Mouse (Mus musculus) ES-E14 (cell line): ENCODE measurements around the gene Mmp24. TPM values are rescaled to one million over a fixed set of nuclear protein-coding genes. Genes with fewer than 3 reads are reported as not detected.
A peak's percentile ranks its signal among the peaks of the same experiment; 100 is the strongest.

Experiments
- DNase-seq: peaks from one replicate; pipeline ENCODE4 v3.0.0-alpha.2; 2013; ENCODE audit warnings: low read depth, low spot score
- H3K27ac ChIP-seq: 2 replicates; pipeline ENCODE4 v1.5.1; 2012; ENCODE audit warnings: low read depth, mild to moderate bottlenecking, low read length, moderate library complexity, mixed read lengths; ENCODE audit not compliant: poor library complexity, insufficient read depth, severe bottlenecking
- H3K36me3 ChIP-seq: 2 replicates; pipeline ENCODE4 v1.6.1; 2012; ENCODE audit warnings: mild to moderate bottlenecking, low read length, moderate library complexity, mixed read lengths; ENCODE audit not compliant: control insufficient read depth, poor library complexity, insufficient read depth, severe bottlenecking
- H3K4me1 ChIP-seq, 2 experiments: fragments of 150-350 bp in 1 of 2; sonication (generic) in 1 of 2; 2 replicates each; pipeline ENCODE4 v1.6.1; 2012; ENCODE audit warnings: low read length in 2 of 2, mild to moderate bottlenecking in 1 of 2, mixed read lengths in 1 of 2; ENCODE audit not compliant: control insufficient read depth in 2 of 2, insufficient read depth in 2 of 2, poor library complexity in 1 of 2
- H3K4me3 ChIP-seq, 2 experiments: fragments of 150-350 bp in 1 of 2; sonication (generic) in 1 of 2; 2 replicates each; pipeline ENCODE4 v1.5.1; 2012; ENCODE audit warnings: low read length in 2 of 2, low read depth in 1 of 2, mild to moderate bottlenecking in 1 of 2, mixed read lengths in 1 of 2; ENCODE audit not compliant: insufficient read depth in 1 of 2, poor library complexity in 1 of 2, severe bottlenecking in 1 of 2
- H3K9ac ChIP-seq: 2 replicates; pipeline ENCODE4 v1.6.1; 2012; ENCODE audit warnings: low read depth, mild to moderate bottlenecking, low read length, mixed read lengths; ENCODE audit not compliant: poor library complexity, insufficient read depth, severe bottlenecking
- H3K9me3 ChIP-seq: fragments of 150-350 bp; sonication (generic); 2 replicates; pipeline ENCODE4 v1.6.1; 2012; ENCODE audit warnings: low read depth, mild to moderate bottlenecking, low read length; ENCODE audit not compliant: control insufficient read depth, insufficient read depth
- CHD2 ChIP-seq: IDR thresholded peaks from 2 replicates; pipeline ENCODE4 v1.6.1; 2014; ENCODE audit warnings: mild to moderate bottlenecking, low read depth, low read length, inconsistent platforms
- HCFC1 ChIP-seq: IDR thresholded peaks from 2 replicates; pipeline ENCODE4 v1.6.1; 2012; ENCODE audit warnings: low read length, inconsistent platforms, borderline replicate concordance; ENCODE audit not compliant: insufficient read depth
- MAFK ChIP-seq: IDR thresholded peaks from 2 replicates; pipeline ENCODE4 v1.6.1; 2014; ENCODE audit warnings: mild to moderate bottlenecking, low read depth, low read length, inconsistent platforms; ENCODE audit not compliant: insufficient read depth
- ZC3H11A ChIP-seq: IDR thresholded peaks from 2 replicates; pipeline ENCODE4 v1.6.1; 2012; ENCODE audit warnings: low read depth, mild to moderate bottlenecking, inconsistent platforms, low read length, borderline replicate concordance
- ZNF384 ChIP-seq: IDR thresholded peaks from 2 replicates; pipeline ENCODE4 v1.6.1; 2012; ENCODE audit warnings: low read depth, low read length, inconsistent platforms
- in situ Hi-C, 2 experiments: fragments of 600-800 bp; cut with MboI; formaldehyde crosslinking; loops; one replicate each; pipeline ENCODE4 v1.15.1; 2025; ENCODE audit warnings: low sequenced_read_pairs in 2 of 2, inconsistent platforms in 1 of 2; ENCODE audit not compliant: unreplicated experiment in 2 of 2
- total RNA-seq: library from RNA; depleted of rRNA; stranded (reverse); fragments of 300-350 nt; gene quantifications from 2 replicates; pipeline ENCODE4 v1.2.3, GENCODE M21; 2012

The Mmp24 gene
- total RNA-seq, 1 experiment, result 0.76 TPM

- in situ Hi-C loops, result loop anchor here in 1 of 2 experiments (5.0 kb wide), 1 partner anchor 113 kb away; the partner anchor contains the start of gene Gdf5
- H3K9ac ChIP-seq, result no peak within 1 kb of the TSS
- H3K36me3 ChIP-seq, result no peaks in the 10 kb centered on the region
- no peaks in the 10 kb centered on the region for H3K9me3 ChIP-seq
- H3K4me1 ChIP-seq, result peaks cover 0 to 20% of the 10 kb centered on the region in 2 experiments; a peak in 2 of 4 replicates
- DNase-seq, result no peak
- H3K27ac ChIP-seq, result no peak within 1 kb of the TSS
- H3K4me3 ChIP-seq, result peak within 1 kb of the TSS in 1 of 2 experiments; percentile 15; a peak in 1 of 4 replicates
- TF ChIP-seq ZNF384 (no peak), HCFC1 (no peak), MAFK (no peak), CHD2 (no peak), ZC3H11A (no peak)
These were observed 59.6 kb downstream of the Mmp24 start, which contains the start of gene Fam83c for GRCm38 (mm10) chr2:155834732-155835131. Gene Fam83c, minus strand, starts transcription at chr2:155834854.

GRCm38 (mm10) chr2:155837961-155838360 lies 62.8 kb downstream of the Mmp24 start:
- in situ Hi-C loops, result no loop called here
- TF ChIP-seq CHD2 (no peak), MAFK (no peak)
- DNase-seq, result no peak
- Histone ChIP-seq H3K36me3 (no peaks in the 10 kb centered on the region), H3K27ac (no peak overlapping the region), H3K4me1 (peaks cover 0 to 18% of the 10 kb centered on the region in 2 experiments; a peak in 2 of 4 replicates), H3K9ac (no peak overlapping the region), H3K4me3 (no peak overlapping the region), H3K9me3 (no peaks in the 10 kb centered on the region)

- no peaks in the 10 kb centered on the region for H3K9me3 ChIP-seq
- no peaks in the 10 kb centered on the region for H3K36me3 ChIP-seq
- H3K4me3 ChIP-seq, result no peak overlapping the region
- H3K4me1 ChIP-seq, result peaks cover 0 to 18% of the 10 kb centered on the region in 2 experiments; a peak in 2 of 4 replicates
- no peak overlapping the region for H3K9ac ChIP-seq
- no peak overlapping the region for H3K27ac ChIP-seq
- in situ Hi-C loops, result no loop called here
- TF ChIP-seq MAFK, result no peak
- TF ChIP-seq HCFC1, result no peak
- TF ChIP-seq ZNF384, result no peak
- no peak for TF ChIP-seq ZC3H11A
- TF ChIP-seq CHD2, result no peak
- no peak for DNase-seq
These were observed 63.8 kb downstream of the Mmp24 start for GRCm38 (mm10) chr2:155838961-155839360.

GRCm38 (mm10) chr2:155846930-155847329 lies 71.8 kb downstream of the Mmp24 start:
- H3K4me1 ChIP-seq, result peaks cover 0 to 6% of the 10 kb centered on the region in 2 experiments; a peak in 2 of 4 replicates
- no peak overlapping the region for H3K4me3 ChIP-seq
- H3K27ac ChIP-seq, result no peak overlapping the region
- peaks cover 26% of the 10 kb centered on the region for H3K36me3 ChIP-seq
- in situ Hi-C loops, result no loop called here
- no peak for TF ChIP-seq ZNF384
- TF ChIP-seq ZC3H11A, result no peak
- no peak for TF ChIP-seq HCFC1
- TF ChIP-seq MAFK, result no peak
- no peak for TF ChIP-seq CHD2
- no peak for DNase-seq
- no peaks in the 10 kb centered on the region for H3K9me3 ChIP-seq
- no peak overlapping the region for H3K9ac ChIP-seq

GRCm38 (mm10) chr2:155848291-155848690 lies 73.1 kb downstream of the Mmp24 start:
- H3K9ac ChIP-seq, result no peak overlapping the region
- H3K4me1 ChIP-seq, result peaks cover 0 to 6% of the 10 kb centered on the region in 2 experiments; a peak in 2 of 4 replicates
- H3K4me3 ChIP-seq, result no peak overlapping the region
- H3K36me3 ChIP-seq, result peaks cover 27% of the 10 kb centered on the region
- peak; percentile 42; the same call in 1 of the 2 replicates for TF ChIP-seq ZC3H11A
- no peak for TF ChIP-seq MAFK
- H3K27ac ChIP-seq, result no peak overlapping the region
- in situ Hi-C loops, result no loop called here
- H3K9me3 ChIP-seq, result no peaks in the 10 kb centered on the region
- peak; percentile 83 for DNase-seq
